Mouse (Mus musculus) frontal cortex, adult (tissue): Measurements from ENCODE around the gene Rab1b.

Source experiments
- ATAC-seq: cut with Nextera tagmentation; 2 replicates; pipeline ENCODE4 v1.9.2; 2017; ENCODE audit warnings: mild to moderate bottlenecking, moderate library complexity, mixed read lengths; ENCODE audit not compliant: low TSS enrichment

The Rab1b gene

DNA sequence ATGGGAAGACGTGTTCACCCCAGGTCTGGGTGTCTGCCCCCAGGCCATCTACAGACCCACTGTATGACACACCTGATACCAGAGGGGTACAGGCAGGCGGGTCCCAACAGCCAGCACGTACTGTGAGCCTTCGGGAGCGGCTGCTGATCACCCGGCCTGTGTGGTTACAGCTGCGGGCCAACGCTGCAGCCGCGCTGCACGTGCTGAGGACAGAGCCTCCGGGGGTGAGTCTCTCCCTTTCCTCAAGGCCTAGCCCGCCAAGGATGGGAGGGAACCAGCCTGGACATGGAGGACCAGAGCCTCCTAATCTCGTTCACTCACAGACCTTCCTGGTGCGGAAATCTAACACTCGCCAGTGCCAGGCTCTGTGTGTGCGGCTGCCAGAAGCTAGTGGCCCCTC lies 55.8 kb downstream of the Rab1b start:
- ATAC-seq: no peak

DNA sequence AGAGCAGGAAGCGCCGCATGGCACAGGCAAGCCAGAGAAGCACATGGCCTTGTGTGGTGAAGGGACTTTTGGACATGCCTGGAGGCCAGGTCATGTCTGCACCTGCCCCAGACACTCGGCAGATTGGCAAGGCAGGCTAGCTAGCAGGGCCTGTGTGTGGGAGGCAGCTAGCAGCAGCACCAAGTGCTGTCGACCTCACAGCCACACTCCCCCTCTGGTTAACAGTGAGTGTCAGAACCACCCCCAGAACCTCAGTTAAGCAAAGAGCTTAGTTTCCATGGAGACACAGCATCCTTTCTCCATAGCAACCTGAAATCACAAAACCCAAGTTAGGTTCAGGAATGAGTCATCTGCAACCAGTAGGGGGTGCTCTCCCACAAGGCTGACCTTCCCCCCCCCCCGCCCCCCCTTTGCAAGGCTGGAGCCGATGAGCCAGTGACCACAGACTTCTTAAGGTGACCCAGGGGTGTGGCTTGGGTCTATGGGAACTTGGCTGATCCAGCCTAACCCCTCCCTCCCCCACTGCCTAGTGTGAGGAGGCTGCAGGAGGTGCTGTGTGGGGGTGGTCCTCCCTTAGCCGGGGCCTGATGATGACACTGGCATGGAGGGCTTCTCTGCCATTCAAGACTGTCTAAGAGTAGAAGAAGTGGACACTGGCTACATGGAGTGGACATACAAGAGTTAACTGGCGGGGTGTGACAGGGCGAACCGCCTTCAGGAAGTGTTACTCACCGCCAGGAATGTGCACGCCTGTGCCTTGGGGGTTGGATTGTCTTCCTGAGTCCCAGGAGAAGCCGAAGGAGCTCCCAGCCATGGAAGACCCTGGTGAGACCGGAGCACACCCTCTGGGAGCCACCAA lies 56.6 kb downstream of the Rab1b start, which contains the start of gene Rin1:
Rin1 (plus strand) TSS at position 435 of the 859 bp plus-strand sequence.
- ATAC-seq: peak; percentile 55

DNA sequence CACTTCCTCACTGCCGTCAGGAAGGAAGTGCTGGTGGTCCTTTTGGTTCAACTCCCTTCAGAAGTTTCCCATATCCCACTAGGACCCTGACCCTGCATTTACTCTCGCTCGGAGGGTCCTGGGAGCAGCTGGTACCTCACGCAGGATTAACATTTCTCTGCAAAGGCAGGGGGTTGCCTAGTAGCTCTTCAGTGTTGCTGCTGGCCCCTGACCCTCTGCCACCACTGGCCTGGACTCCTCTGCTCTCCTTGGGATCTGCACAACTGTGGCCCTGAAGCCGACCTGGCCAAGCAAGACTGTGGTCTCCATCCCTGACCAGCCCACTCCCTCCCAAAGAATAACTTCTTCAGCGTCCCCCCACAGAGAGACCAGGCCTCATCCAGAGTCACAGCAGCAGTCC lies 57.5 kb downstream of the Rab1b start:
- ATAC-seq: no peak
